Mouse (Mus musculus) heart, postnatal 36 days (tissue): ENCODE results near the gene Bzw2. TPM values are rescaled to one million over a fixed set of nuclear protein-coding genes. Genes with fewer than 3 reads are reported as not detected.
A peak's percentile ranks its signal among the peaks of the same experiment; 100 is the strongest.
"Not testable (repeated sequence)": the region's sequence is repeated elsewhere in the genome, so short reads cannot be mapped to it uniquely, and the experiment has no call there.

Source experiments
- DNase-seq, 2 experiments: peaks; one replicate each; pipeline ENCODE4 v3.0.0; 2021 to 2022
- intact Hi-C: fragments of 180-260 bp; cut with DNase I; formaldehyde crosslinking; loops from one replicate; pipeline ENCODE4 v1.15.1; 2025
- total RNA-seq, 2 experiments: library from RNA; stranded (reverse); gene quantifications; 2 replicates each; pipeline ENCODE4 v1.2.3; 2021

The Bzw2 gene
- 100 to 1,000 TPM; 170 to 180 TPM for total RNA-seq

DNA sequence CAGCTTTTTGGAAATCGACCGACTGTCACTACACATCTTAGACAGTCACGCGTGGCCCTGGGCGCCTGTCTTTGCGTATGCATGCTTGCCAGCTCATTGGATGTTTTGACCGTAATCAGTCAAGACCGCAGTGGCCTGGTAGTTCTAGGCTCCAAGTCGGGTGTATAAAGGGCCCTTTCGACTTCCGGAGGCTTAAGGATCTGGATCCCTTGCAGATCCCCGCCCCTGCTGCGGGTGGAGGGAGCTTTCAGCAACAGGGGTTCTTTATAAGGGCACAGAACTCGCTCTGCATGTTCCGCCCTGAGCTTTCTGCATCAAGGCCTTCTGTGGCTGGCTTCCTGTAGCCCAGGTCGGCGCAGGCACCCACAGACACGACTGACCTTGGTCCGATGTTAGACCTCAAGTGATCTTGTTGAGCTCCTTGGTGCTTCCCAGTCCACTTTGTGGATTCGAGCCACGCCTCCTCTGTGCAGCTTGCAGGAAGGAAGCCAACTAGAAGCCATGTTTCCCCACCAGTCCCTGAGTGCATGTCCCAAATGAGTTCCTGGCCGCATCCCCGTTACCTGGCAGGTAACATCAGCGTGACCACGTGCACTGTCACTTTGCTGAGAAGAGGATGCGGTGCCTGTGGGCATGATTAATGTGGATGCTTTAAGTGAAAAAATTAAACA lies at the start of gene Bzw2:
Gene Bzw2, minus strand, starts transcription at position 443 of the 671 bp plus-strand sequence.
- intact Hi-C loops = loop anchor here (5.0 kb wide), 1 partner anchor 115 kb away; the partner anchor contains the start of gene Tspan13
- peak; percentile 71 to 79 for DNase-seq

DNA sequence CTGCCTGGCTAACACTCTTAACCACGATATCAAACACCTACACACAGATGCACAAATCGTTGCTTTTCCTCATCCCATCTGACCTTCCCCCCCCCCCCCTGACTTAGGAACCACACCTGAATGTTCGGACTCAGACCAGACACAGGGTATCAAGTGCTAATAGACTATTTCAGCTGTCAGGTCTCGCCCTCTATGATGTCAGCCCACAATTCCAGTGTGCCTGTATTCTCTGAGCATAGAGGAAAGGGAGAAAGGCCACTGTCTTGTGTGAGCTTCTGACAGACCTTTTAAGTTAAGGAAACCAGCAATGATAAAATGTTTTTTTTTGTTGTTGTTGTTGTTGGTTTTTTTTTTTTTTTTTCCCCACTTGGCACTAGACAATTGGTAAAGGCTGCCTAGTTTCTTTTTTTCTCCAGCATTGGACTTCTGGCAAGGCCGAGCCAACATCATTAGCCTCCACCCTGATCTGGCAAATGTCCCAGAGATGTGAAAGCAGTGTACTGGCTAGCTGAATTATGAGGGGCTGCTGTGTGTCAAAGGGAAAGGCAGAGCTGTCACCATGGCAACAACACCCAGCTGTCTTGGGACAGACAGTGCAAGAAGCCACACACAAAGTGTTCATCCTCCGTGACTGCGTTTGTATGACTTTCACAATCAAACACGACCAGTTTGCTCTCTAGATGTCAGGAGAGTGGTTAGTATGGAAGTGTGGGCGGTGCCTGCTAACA lies 49.4 kb upstream of the Bzw2 start:
- DNase-seq = peak; percentile 36 to 38
- intact Hi-C loops = no loop called here

DNA sequence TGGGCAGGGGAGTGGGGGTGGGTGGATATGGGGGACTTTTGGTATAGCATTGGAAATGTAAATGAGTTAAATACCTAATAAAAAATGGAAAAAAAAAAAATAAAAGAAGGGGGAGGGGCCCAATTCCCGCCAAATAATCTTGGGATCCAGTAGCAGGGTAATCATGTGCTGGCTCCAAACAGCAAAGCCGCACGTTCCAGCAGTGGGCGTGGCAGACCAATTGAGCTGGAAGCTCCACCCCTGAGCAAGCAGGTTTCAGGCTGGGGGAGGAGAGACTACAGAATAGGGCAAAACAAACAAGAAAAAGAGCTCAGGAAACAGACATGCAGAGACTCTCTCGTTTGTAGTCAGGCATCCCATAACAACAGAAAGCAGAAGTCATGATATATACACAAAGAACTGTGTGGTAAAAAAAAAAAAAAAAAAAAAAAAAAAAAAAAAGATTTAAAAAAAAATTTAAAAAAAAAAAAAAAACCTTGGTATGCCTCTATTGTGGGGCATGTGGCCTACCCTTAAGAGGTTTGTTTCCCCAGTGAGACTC lies 47.8 kb upstream of the Bzw2 start:
- intact Hi-C loops, DNase-seq: not testable (repeated sequence)

DNA sequence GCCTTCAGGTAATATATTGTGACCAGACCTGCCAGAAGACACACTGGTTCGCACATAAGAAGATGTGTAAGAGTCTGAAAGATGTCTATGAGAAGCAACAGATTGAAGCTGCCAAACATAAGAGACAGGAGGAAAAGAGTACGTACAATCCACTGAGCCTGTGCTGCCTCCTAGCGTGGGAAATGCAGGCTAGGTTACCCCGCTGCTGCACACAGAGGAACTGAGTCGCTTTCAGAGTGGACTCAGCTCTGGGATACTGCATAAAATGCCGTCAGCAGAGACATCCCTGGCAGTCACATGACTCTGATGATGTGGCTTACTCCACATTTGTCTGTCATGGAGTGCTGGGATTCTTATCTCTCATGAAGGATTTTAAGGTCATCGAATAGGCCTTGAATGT lies 37.1 kb upstream of the Bzw2 start:
- DNase-seq = no peak
- intact Hi-C loops = no loop called here

DNA sequence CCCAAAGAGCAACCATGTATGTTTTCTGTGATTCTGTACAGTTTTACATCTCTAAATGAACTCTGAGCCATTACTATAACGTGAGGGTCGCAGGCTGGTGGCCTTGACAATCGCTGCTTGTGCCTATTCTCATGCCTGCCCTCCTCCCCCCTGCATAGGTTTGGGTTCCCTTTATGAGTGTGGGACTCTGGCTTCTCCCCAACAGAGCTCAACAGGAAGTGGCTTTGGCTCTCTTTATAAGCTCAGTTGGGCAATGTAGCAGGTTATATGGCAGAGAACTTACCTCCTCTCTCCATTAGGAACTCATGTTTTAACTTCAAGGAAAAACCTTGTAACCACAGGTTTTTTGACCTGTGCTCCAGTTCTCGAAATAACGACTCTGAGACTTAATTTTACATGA lies 32.5 kb upstream of the Bzw2 start:
- no peak for DNase-seq
- intact Hi-C loops = no loop called here

DNA sequence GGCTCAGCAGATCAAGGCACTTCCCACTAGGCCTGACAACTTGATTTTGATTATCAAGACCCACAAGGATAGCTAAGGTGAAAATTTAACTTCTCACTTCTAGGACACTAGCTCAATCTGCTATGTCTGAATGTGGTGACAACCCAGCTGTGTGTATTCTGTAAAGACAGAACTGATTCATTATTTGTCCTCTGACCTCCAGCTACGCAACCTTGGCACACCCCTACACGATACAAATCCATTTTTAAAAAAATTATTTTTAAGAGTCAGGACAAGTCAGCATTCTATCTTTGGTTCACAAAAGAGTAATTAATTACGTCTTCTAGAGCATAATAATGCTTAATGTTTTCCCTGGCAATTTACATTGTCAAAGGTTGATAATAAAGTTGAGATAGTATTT lies 31.7 kb upstream of the Bzw2 start:
- intact Hi-C loops = loop anchor here (10.0 kb wide), 1 partner anchor 295 kb away; no protein-coding TSS in a partner anchor
- no peak for DNase-seq

DNA sequence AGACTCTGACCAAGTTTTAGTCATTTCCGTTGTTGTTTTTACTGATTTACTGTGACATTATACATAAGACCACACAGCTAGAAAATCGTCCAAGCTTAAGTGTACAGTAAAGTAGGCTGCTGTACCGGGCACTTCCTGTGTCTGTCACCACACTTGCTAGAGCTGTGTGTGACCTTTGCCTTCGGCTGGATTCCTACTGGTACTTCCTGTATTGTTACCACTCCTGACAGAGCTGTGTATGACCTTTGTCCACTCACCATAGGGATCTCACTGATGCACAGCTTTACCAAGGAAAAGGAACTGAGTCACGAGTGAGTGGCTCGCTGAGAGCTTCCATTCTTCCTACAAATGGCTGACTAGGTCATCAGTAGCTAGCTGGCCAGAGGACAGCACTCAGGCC lies 29.2 kb upstream of the Bzw2 start:
- intact Hi-C loops = loop anchor here (10.0 kb wide), 1 partner anchor 292 kb away; no protein-coding TSS in a partner anchor
- DNase-seq = no peak

DNA sequence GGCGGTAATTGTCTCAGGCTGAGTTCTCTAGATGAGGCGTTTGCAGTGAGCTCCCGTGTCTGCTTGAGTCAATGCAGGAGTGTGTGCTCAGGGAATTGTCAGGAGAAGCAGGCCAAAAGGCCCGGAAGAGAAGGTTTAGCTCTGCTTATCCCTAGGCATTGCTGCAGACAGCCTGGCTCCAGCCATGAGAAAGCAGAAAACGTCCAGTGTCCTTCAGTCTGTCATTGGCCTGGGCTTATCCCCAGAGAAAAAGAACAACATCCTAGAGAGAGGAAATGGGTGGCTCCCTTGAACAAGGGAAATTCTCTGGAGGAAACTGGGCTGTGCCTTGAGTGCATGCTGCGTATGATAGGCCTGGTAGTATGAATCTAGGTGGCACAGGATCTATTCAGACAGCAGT lies 24.7 kb upstream of the Bzw2 start:
- intact Hi-C loops = loop anchor here (10.0 kb wide), 1 partner anchor 288 kb away; no protein-coding TSS in a partner anchor

DNA sequence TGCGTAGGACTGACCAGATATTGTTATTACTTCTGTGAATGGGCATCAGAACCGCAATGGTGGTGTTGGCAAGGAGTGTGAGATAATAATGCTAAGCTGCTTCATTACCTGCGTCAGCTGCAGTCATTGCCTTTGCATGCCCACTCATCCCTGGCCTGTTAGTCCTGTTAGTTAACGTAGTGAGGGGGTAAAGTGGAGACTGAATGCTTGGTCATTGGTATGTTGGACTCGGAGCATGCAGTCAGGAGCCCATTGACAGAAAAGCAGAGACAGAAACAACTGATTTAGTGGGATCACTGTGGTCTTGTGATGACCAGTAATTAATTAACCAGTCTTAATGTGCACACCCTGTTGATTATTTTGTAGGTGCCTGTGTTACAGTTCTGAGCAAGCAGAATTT lies 19.3 kb upstream of the Bzw2 start:
- intact Hi-C loops = no loop called here
- DNase-seq = no peak

More for the DNA sequence above, 24.7 kb upstream of the Bzw2 start:
- DNase-seq = peak; percentile 25 to 49

DNA sequence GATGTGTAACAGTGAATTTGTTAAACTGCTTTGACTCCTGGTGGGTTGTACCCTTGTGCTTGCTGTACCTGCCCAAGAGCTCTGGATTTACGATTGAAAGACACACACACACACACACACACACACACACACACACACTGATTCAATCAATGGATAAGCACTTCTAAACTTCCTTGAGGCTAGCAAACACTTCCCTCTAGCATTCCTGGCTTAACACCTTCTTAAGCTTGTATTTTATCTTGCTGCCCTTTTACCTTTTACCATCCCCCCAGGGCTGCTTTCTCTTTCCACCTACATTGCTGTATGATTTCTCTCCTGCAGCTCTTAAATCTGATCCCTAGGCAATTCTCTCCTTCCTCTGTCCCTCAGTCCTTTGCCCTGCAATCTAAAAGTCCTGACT lies 7.4 kb upstream of the Bzw2 start:
- DNase-seq = no peak
- intact Hi-C loops = no loop called here

DNA sequence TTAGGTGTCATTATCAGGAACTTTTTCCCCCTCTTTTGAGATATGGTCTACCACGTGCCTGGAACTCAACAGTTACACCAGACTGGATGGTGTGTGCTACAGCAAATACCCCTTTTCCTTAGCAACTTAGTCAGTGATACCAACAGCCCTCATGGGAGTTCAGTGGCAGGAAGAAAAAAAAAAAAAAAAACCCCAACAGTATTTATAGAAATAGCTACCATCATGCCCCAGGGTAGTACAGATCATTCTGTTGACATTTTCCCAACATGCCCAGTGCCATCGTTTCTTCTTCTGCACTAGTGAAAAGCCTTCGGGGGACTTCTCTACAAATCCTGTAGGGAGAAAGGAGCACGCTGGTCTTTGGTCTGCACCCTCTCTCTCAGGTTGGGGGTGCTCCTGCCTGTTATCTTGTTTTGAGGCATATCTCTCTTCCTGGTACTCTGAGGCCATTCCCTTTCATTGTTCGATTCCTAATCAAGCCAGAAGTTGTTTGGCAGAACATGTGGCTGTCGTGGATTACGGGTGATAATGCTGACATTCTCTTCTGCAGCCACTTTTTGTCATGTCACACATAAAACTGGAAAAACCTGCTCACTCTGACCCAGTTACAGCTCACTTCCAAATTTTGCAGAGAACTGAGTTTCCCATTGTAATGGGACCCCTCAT lies 6.4 kb upstream of the Bzw2 start:
- intact Hi-C loops = no loop called here
- DNase-seq = no peak

DNA sequence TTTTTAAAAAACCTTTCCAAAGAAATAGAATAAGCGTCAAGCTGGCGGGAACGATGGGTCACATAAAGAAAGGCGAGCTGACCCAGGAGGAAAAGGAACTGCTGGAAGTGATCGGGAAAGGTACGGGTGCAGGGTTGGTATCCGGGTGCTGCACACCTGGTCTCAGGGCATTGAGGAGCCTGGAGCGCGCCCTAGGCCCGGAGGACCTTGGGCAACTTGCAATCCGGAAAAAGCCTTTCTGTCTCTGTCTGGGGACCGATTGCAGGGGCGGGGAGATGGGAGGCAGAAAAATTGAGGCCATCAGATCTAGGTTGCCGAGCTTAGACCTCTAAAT lies 609 bp downstream of the Bzw2 start:
- peak in 1 of 2 experiments; percentile 64 for DNase-seq
- intact Hi-C loops = loop anchor here (5.0 kb wide), 1 partner anchor 115 kb away; the partner anchor contains the start of gene Tspan13

DNA sequence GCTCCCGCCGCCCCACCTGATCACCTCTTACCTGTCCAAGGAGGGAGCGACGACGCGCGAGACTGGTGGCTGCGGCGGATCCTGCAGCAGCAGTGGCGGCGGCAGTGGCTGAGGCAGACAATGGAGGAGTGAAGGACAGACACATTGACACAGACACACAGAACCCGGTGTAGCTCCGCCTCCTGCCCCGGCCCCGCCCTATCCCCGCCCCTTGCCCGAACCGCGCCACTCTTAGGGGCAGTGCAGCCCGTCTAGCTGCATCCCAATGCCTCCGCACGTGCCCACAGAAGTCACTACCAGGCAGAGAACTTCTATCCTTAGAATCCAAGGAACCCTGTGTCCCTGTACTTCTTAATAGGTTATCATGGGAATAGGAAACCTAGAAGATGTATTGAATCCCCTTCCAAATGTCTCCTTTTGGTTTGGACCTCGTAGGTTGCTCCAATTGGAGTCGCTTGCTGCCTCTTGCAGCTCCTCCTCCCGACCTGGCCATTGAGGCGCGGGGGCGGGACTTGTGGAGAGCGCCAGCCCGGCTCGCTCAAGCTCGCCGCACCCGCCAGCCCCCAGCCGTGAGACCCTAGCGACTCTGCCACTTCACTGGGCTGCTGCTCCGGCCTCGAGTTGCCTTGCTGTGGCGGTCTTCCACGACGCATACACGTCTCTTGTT lies 1.1 kb downstream of the Bzw2 start, which contains the start of gene Ankmy2:
Gene Ankmy2, plus strand, starts transcription at position 478 of the 667 bp plus-strand sequence.
- peak; percentile 87 to 91 for DNase-seq
- intact Hi-C loops = loop anchor here (5.0 kb wide), 1 partner anchor 114 kb away; the partner anchor contains the start of gene Tspan13

DNA sequence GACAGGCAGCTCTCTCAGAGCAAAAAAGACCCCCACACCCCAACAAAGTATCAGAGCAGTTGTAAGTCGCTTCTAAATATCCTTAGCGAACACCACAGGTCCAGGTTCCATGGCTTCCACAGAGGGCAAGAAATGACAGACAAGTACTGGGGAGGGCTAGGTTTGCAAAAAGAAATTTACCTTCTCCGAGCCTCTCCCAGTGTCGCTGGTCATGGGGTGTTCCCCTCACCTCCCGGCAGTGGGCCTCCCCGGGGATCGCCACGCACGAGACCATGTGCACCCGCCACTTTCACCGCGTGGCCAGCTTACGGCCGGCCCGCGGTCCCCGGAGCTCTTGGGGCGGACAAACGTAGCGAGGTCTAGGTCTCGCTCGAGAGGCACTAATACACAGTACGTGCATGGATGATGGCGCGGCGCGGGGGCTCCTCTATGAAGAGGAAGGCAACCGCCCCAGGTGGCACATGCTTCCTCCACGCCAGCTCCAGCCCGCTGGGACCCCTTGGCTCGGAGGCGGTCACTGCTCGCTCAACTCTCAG lies 1.7 kb downstream of the Bzw2 start:
- intact Hi-C loops = loop anchor here (5.0 kb wide), 1 partner anchor 114 kb away; the partner anchor contains the start of gene Tspan13
- no peak for DNase-seq

DNA sequence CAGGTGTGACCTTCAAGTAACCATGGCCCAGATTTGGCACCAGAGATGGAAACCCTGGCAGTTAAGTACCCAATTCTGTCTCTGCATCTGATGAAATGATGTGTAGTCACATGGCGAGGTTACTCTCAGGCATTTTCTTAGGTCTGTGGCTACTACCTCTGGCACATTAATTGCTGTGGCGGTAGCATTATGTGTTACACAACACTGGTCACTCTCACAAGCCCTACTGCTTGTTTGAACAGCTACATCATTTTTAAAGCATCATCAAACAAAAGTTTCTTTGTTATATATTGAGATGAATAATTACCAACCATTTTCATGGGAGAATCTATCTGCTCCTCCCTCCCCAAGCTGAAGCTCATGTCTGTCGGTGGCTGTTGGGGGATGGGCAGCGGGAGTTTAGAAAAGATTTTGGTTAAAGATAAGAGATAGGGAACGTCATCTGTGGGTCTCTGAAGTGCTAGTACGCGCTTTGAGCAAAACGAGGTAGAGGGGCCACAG lies 2.7 kb downstream of the Bzw2 start:
- intact Hi-C loops = loop anchor here (5.0 kb wide), 1 partner anchor 113 kb away; the partner anchor contains the start of gene Tspan13
- DNase-seq = peak in 1 of 2 experiments; percentile 21

DNA sequence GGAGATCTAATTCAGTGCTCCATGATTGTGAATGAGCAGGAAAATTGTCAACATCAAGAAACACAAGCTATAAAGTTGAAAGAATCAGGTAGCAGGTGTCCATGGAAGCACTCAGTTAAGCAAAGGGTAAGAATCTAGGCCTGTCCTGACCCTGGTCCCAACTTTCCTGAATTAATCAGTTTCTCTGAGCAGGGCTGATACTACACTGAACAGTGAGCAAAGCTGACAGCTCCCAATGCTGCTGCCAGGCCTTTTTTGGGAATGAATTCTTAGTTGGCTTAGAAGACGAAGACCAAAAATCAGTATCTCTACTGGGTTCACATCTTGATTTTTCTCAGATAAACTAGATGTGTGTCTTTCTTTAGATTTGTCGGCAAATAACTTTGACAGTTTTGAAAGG lies 7.1 kb downstream of the Bzw2 start:
- DNase-seq = no peak
- intact Hi-C loops = no loop called here

DNA sequence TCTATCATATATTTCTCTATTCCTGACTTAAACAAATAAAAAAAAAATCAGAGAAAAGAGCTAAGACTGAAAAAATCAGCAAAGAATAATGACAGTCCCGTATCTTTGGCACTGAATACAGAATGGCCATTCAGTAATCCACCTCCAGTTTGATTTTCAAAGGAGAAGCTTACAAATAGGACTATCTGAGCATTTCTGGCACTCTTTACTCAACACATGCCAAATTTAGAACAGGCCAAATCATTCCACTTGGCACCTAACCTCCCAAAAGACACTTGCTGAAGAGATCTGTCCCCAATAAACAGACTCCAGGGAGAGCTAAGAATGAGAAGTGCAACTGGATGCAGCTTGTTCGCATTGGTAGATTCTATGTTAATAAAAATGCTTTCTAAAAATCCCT lies 7.6 kb downstream of the Bzw2 start:
- DNase-seq = no peak
- intact Hi-C loops = no loop called here

DNA sequence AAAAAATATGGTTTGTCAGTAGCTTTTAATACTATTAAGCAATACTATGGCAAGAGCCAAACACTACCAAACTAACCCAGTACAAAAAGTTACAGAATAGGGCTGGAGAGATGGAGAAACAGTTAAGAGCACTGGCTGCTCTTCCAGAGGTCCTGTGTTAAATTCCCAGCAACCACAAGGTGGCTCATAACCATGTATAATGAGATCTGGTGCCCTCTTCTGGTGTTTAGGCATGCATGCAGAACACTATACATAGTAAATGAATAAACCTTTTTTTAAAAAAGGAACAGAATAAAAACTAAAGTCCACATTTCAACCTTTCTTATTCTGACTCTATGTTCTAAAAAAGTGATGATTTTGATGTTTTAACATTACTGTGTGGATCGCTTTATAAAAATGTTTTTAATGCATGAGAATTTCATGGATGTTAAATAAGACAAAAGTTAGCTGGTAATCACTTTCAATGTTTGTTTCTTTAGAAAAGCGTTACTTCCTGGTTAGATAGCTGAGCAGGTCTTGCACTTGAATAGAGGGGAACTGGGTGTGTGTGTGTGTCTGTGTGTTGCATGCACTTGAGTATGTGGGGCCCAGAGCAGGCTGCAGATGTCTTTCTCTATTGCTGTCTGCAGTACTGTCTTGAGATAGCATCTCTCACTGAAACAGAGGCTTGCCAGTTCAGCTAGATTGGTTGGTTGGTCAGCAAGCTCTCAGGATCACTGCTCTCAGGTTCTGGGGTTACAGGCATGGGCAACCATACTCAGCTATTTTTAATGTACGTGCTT lies 11.5 kb downstream of the Bzw2 start:
- DNase-seq = no peak
- intact Hi-C loops = no loop called here

DNA sequence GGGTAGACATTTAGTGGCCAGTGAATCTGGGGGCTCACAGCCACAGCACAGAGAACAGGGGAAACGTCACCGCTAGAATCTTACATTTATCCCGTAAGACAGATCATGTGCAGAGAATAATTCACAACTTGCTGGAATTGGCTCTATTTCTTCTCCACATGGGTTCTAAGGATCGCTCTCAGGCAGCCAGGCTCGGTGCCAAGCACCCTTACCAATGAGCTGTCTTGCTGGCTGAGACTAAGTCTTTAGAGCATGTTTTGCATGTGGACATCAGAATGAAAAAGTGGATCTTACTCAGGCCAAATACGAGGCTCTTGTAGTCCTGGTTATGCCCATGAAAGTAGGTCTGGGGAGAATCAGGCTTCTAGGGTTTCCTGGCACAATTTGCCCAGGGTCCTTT lies 17.5 kb downstream of the Bzw2 start:
- intact Hi-C loops = no loop called here
- DNase-seq = no peak
